Mouse (Mus musculus) urinary bladder, postnatal 36 days (tissue): ENCODE data around the gene Oxa1l.

Source experiments
- DNase-seq, 2 experiments: peaks; one replicate each; pipeline ENCODE4 v3.0.0; 2022; ENCODE audit warnings: low spot score in 2 of 2, mixed read lengths in 1 of 2

Gene Oxa1l

GRCm38 (mm10) chr14:54409980-54410810 lies 49.6 kb downstream of the Oxa1l start:
- DNase-seq, result peak in 1 of 2 experiments; percentile 27

GRCm38 (mm10) chr14:54412000-54412576 lies 51.5 kb downstream of the Oxa1l start:
- no peak for DNase-seq

- DNase-seq, result peak in 1 of 2 experiments; percentile 51
These were observed 52.1 kb downstream of the Oxa1l start for GRCm38 (mm10) chr14:54412629-54413170.

- peak; percentile 35 to 38 for DNase-seq
These were observed 53.5 kb downstream of the Oxa1l start for GRCm38 (mm10) chr14:54413877-54414700.

GRCm38 (mm10) chr14:54415241-54416020 lies 54.8 kb downstream of the Oxa1l start:
- no peak for DNase-seq

- DNase-seq, result no peak
These were observed 55.7 kb downstream of the Oxa1l start for GRCm38 (mm10) chr14:54416229-54416775.

- DNase-seq, result no peak
These were observed 56.2 kb downstream of the Oxa1l start for GRCm38 (mm10) chr14:54416830-54417229.

GRCm38 (mm10) chr14:54417623-54418081 lies 57.0 kb downstream of the Oxa1l start, which contains the start of gene Slc7a7:
Gene Slc7a7 (minus strand): TSS chr14:54417780.
- DNase-seq, result no peak
